Mouse (Mus musculus) ES-E14 (cell line): ENCODE data around the gene Olfr93. TPM values are rescaled to one million over a fixed set of nuclear protein-coding genes. Genes with fewer than 3 reads are reported as not detected.

ENCODE experiments used
- DNase-seq: peaks from one replicate; pipeline ENCODE4 v3.0.0-alpha.2; 2013; ENCODE audit warnings: low read depth, low spot score
- H3K27ac ChIP-seq: 2 replicates; pipeline ENCODE4 v1.5.1; 2012; ENCODE audit warnings: low read depth, mild to moderate bottlenecking, low read length, moderate library complexity, mixed read lengths; ENCODE audit not compliant: poor library complexity, insufficient read depth, severe bottlenecking
- H3K36me3 ChIP-seq: 2 replicates; pipeline ENCODE4 v1.6.1; 2012; ENCODE audit warnings: mild to moderate bottlenecking, low read length, moderate library complexity, mixed read lengths; ENCODE audit not compliant: control insufficient read depth, poor library complexity, insufficient read depth, severe bottlenecking
- H3K4me1 ChIP-seq, 2 experiments: fragments of 150-350 bp in 1 of 2; sonication (generic) in 1 of 2; 2 replicates each; pipeline ENCODE4 v1.6.1; 2012; ENCODE audit warnings: low read length in 2 of 2, mild to moderate bottlenecking in 1 of 2, mixed read lengths in 1 of 2; ENCODE audit not compliant: control insufficient read depth in 2 of 2, insufficient read depth in 2 of 2, poor library complexity in 1 of 2
- H3K4me3 ChIP-seq, 2 experiments: fragments of 150-350 bp in 1 of 2; sonication (generic) in 1 of 2; 2 replicates each; pipeline ENCODE4 v1.5.1; 2012; ENCODE audit warnings: low read length in 2 of 2, low read depth in 1 of 2, mild to moderate bottlenecking in 1 of 2, mixed read lengths in 1 of 2; ENCODE audit not compliant: insufficient read depth in 1 of 2, poor library complexity in 1 of 2, severe bottlenecking in 1 of 2
- H3K9ac ChIP-seq: 2 replicates; pipeline ENCODE4 v1.6.1; 2012; ENCODE audit warnings: low read depth, mild to moderate bottlenecking, low read length, mixed read lengths; ENCODE audit not compliant: poor library complexity, insufficient read depth, severe bottlenecking
- H3K9me3 ChIP-seq: fragments of 150-350 bp; sonication (generic); 2 replicates; pipeline ENCODE4 v1.6.1; 2012; ENCODE audit warnings: low read depth, mild to moderate bottlenecking, low read length; ENCODE audit not compliant: control insufficient read depth, insufficient read depth
- CHD2 ChIP-seq: IDR thresholded peaks from 2 replicates; pipeline ENCODE4 v1.6.1; 2014; ENCODE audit warnings: mild to moderate bottlenecking, low read depth, low read length, inconsistent platforms
- HCFC1 ChIP-seq: IDR thresholded peaks from 2 replicates; pipeline ENCODE4 v1.6.1; 2012; ENCODE audit warnings: low read length, inconsistent platforms, borderline replicate concordance; ENCODE audit not compliant: insufficient read depth
- MAFK ChIP-seq: IDR thresholded peaks from 2 replicates; pipeline ENCODE4 v1.6.1; 2014; ENCODE audit warnings: mild to moderate bottlenecking, low read depth, low read length, inconsistent platforms; ENCODE audit not compliant: insufficient read depth
- ZC3H11A ChIP-seq: IDR thresholded peaks from 2 replicates; pipeline ENCODE4 v1.6.1; 2012; ENCODE audit warnings: low read depth, mild to moderate bottlenecking, inconsistent platforms, low read length, borderline replicate concordance
- ZNF384 ChIP-seq: IDR thresholded peaks from 2 replicates; pipeline ENCODE4 v1.6.1; 2012; ENCODE audit warnings: low read depth, low read length, inconsistent platforms
- in situ Hi-C, 2 experiments: fragments of 600-800 bp; cut with MboI; formaldehyde crosslinking; loops; one replicate each; pipeline ENCODE4 v1.15.1; 2025; ENCODE audit warnings: low sequenced_read_pairs in 2 of 2, inconsistent platforms in 1 of 2; ENCODE audit not compliant: unreplicated experiment in 2 of 2
- total RNA-seq: library from RNA; depleted of rRNA; stranded (reverse); fragments of 300-350 nt; gene quantifications from 2 replicates; pipeline ENCODE4 v1.2.3, GENCODE M21; 2012; rRNA removed

The Olfr93 gene
- total RNA-seq, 1 experiment: not detected

GRCm38 (mm10) chr17:37093289-37093688, 68.0 kb downstream of the Olfr93 start:
- Histone ChIP-seq H3K9ac (no peak overlapping the region), H3K36me3 (no peaks in the 10 kb centered on the region), H3K4me3 (no peak overlapping the region), H3K4me1 (no peaks in the 10 kb centered on the region), H3K27ac (no peak overlapping the region), H3K9me3 (no peaks in the 10 kb centered on the region)
- in situ Hi-C loops: no loop called here
- no peak for DNase-seq
- TF ChIP-seq MAFK (no peak), ZNF384 (no peak), CHD2 (no peak), ZC3H11A (no peak), HCFC1 (no peak)

GRCm38 (mm10) chr17:37092198-37092597, 69.1 kb downstream of the Olfr93 start:
- DNase-seq: no peak
- Histone ChIP-seq H3K4me1 (no peaks in the 10 kb centered on the region), H3K9me3 (no peaks in the 10 kb centered on the region), H3K27ac (no peak overlapping the region), H3K36me3 (no peaks in the 10 kb centered on the region), H3K4me3 (no peak overlapping the region), H3K9ac (no peak overlapping the region)
- TF ChIP-seq ZC3H11A (no peak), ZNF384 (no peak), CHD2 (no peak), MAFK (no peak), HCFC1 (no peak)
- in situ Hi-C loops: no loop called here

Other genes starting within 250 kb of the Olfr93 start
- gene Rnf39, start 218.6 kb downstream of the Olfr93 start, total RNA-seq: 1.9 and 2.4 TPM in 2 replicates
- gene Ppp1r11, start 209.8 kb downstream of the Olfr93 start, total RNA-seq: 76.4 and 108 TPM in 2 replicates
- 74.5 and 81.0 TPM in 2 replicates for gene Znrd1, start 202.9 kb downstream of the Olfr93 start, total RNA-seq
- gene Znrd1as, start 202.9 kb downstream of the Olfr93 start, total RNA-seq: 13.8 and 15.1 TPM in 2 replicates
- gene 2410137M14Rik, start 180.3 kb downstream of the Olfr93 start, total RNA-seq: 14.8 and 16.9 TPM in 2 replicates
- 49.4 and 55.4 TPM in 2 replicates for gene H2-M5, start 172.0 kb downstream of the Olfr93 start, total RNA-seq
- gene Zfp57, start 160.3 kb downstream of the Olfr93 start, total RNA-seq: 360 and 437 TPM in 2 replicates
- gene Mog, start 138.1 kb downstream of the Olfr93 start, total RNA-seq: 0.62 and 0.85 TPM in 2 replicates
- 60.9 and 106 TPM in 2 replicates for gene Gabbr1, start 115.5 kb downstream of the Olfr93 start, total RNA-seq
- 0.11 and 0.22 TPM in 2 replicates for gene Olfr90, start 73.0 kb downstream of the Olfr93 start, total RNA-seq
- gene Olfr91, start 63.2 kb downstream of the Olfr93 start, total RNA-seq: 0.11 and 0.13 TPM in 2 replicates
- gene Olfr92, start 41.4 kb downstream of the Olfr93 start, total RNA-seq: not detected in 2 replicates
- gene Ubd, start 32.4 kb upstream of the Olfr93 start, total RNA-seq: not detected in 2 replicates
- not detected in 2 replicates for gene Olfr94, start 39.5 kb upstream of the Olfr93 start, total RNA-seq
- gene Olfr95, start 51.6 kb upstream of the Olfr93 start, total RNA-seq: not detected in 2 replicates
- gene Olfr96, start 58.7 kb upstream of the Olfr93 start, total RNA-seq: not detected in 2 replicates
- gene Olfr97, start 75.8 kb upstream of the Olfr93 start, total RNA-seq: not detected in 2 replicates
- gene Olfr98, start 102.3 kb upstream of the Olfr93 start, total RNA-seq: not detected in 2 replicates
- 3.5 and 6.8 TPM in 2 replicates for gene H2-M3, start 108.7 kb upstream of the Olfr93 start, total RNA-seq
- not detected in 2 replicates for gene Olfr99, start 122.0 kb upstream of the Olfr93 start, total RNA-seq
- not detected in 2 replicates for gene Olfr101, start 142.8 kb upstream of the Olfr93 start, total RNA-seq
- not detected in 2 replicates for gene Olfr102, start 155.6 kb upstream of the Olfr93 start, total RNA-seq
- not detected in 2 replicates for gene Olfr103, start 178.2 kb upstream of the Olfr93 start, total RNA-seq
- gene Olfr104-ps, start 198.1 kb upstream of the Olfr93 start, total RNA-seq: not detected in 2 replicates
- gene Olfr105-ps, start 217.5 kb upstream of the Olfr93 start, total RNA-seq: not detected in 2 replicates
- gene Olfr106-ps, start 228.9 kb upstream of the Olfr93 start, total RNA-seq: not detected in 2 replicates
- not detected in 2 replicates for gene Olfr107, start 237.7 kb upstream of the Olfr93 start, total RNA-seq